Mouse (Mus musculus): ENCODE measurements around the gene Slc37a1.
"Not testable (repeated sequence)": the region's sequence is repeated elsewhere in the genome, so short reads cannot be mapped to it uniquely, and the experiment has no call there.

The Slc37a1 gene

DNA sequence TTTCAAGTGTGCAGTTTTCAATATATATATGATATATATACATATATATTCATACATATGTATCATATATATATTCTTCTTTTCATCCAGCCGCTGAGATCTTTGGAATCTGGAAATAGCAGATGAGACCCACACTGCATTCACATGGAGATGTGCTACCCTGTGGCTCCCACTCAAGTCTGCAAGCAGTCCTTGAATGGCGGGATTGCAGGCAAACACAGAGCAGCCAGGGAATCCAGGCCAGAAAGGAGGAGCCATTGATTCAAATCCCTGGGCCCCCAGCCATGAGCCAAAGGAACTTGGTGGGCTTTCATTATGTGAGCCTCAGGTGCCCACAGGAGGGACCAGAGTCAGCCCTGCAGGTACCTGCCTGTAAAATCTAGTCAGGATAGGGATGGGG is 66.7 kb downstream of the Slc37a1 start:
- DNase-seq (ENCODE audit: low read depth) = no peak

- DNase-seq (ENCODE audit: low read depth) = not testable (repeated sequence)
Observed at GRCm38 (mm10) chr17:31354684-31355083, 68.1 kb downstream of the Slc37a1 start.

GRCm38 (mm10) chr17:31355792-31356502 is 69.4 kb downstream of the Slc37a1 start:
- no peak for DNase-seq (ENCODE audit: low read depth)

- no peak for DNase-seq (ENCODE audit: low read depth)
Observed at GRCm38 (mm10) chr17:31360582-31360981, 74.0 kb downstream of the Slc37a1 start.

DNA sequence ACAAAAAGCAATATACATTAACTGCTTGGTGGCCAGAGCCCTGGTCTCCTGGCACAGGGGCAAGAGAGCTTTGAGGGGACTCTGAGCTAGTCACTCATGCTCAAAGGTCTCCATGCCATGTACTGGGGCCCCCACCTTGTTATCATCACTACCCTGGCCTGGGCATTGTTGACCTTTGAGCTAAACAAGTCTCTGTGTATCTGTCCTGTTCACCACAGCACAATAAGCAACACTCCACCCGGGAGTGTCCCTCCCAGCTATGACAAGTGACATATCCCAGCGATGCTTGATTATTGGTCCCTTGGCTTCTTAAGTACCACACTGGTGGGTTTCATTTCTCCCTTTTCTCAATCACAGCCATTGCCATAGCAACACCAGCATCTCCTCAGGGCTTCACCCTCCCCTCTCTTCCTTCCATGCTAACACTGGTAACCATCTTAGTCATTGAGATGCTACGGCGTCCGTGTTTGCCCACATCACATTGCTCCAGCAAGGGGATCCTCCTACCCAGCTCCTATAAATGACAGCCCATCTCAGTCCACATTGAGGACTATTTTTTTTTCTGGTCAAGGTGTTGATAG is 79.1 kb downstream of the Slc37a1 start:
- no peak for DNase-seq (ENCODE audit: low read depth)

- DNase-seq (ENCODE audit: low read depth) = no peak
Observed at GRCm38 (mm10) chr17:31370221-31370620, 83.6 kb downstream of the Slc37a1 start.

DNA sequence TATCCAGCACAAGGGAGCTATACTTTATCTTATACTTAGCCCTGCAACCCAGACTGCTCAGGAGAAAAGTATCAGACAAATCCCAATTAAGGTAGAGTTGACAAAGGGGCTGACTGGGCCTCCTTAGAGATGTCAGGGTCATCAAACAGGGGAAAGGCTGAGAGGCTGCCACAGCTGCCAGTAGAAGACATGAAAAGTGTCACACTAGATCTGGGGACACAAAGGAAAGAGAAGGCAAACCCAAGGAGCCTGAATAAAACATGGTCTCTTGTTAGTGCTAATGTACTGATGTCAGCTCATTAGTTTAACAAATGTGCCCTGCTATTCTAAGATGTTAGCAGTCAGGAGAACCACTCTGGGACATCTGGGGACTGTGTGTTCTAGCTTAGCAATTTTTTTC is 84.3 kb downstream of the Slc37a1 start:
- no peak for DNase-seq (ENCODE audit: low read depth)

- DNase-seq (ENCODE audit: low read depth) = peak; percentile 72
Observed at GRCm38 (mm10) chr17:31377961-31378360, 91.4 kb downstream of the Slc37a1 start.

- DNase-seq (ENCODE audit: low read depth) = no peak
Observed at GRCm38 (mm10) chr17:31378361-31378761, 91.8 kb downstream of the Slc37a1 start.

GRCm38 (mm10) chr17:31379086-31379485 is 92.5 kb downstream of the Slc37a1 start:
- DNase-seq (ENCODE audit: low read depth) = no peak

GRCm38 (mm10) chr17:31379863-31380262 is 93.3 kb downstream of the Slc37a1 start:
- no peak for DNase-seq (ENCODE audit: low read depth)

DNA sequence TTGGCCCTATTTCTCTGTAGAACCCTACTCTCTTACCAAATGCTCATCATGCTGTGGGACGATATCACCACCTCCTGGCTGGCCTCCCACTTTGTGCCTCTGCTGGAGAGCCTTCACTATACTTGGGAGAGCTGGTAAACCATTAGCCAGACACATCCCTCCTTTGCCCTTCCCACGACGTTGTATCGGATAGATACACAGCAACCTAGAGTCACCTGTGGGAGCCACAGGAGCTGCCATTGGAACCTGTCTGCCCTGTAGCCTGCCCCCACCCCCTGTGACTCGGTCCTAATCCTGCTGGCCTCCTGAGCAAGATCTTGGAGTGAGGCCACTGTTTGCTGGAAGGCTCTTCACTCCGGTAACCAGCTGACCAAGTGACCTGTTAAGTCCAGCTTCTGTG is 96.7 kb downstream of the Slc37a1 start:
- no peak for DNase-seq (ENCODE audit: low read depth)

DNA sequence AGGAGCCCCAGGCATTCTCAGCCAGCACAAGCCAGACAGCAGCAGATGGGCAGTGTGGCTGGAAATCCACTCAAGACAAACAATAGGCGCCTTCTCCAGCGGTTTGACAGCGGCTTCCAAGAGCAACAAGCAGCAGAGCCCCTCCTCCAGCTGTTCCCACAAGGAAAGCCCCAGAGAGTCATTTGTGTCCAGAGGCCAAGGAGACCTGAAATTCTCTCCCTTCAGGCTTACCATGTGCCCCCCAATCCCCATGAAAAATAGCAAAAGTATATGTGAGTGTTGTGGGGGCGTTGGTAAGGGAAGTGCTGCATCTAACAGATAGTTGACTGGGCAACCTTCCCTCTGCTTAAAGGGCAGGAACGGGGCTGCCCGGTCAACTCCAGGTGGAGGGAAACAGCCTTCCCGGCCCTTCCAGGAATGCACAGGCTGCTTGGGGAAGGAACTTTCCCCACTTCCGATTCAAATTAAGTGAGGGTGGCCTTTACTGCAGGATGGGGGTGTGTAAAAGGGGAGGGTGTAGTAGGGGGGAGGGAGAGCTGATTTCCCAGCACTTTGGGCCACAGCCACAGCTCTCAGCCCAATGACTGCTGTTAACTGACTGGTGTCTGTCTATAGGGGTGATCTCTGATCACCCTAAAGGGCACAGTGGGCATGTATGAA is 98.5 kb downstream of the Slc37a1 start:
- no peak for DNase-seq (ENCODE audit: low read depth)

- peak; percentile 53 for DNase-seq (ENCODE audit: low read depth)
Observed at GRCm38 (mm10) chr17:31385671-31386665, 99.4 kb downstream of the Slc37a1 start, which contains the start of gene Pde9a. Gene Pde9a, plus strand, starts transcription at chr17:31386210.

- DNase-seq (ENCODE audit: low read depth) = peak; percentile 16
Observed at GRCm38 (mm10) chr17:31386766-31387275, 100.2 kb downstream of the Slc37a1 start.

GRCm38 (mm10) chr17:31389432-31390050 is 102.9 kb downstream of the Slc37a1 start:
- no peak for DNase-seq (ENCODE audit: low read depth)

- DNase-seq (ENCODE audit: low read depth) = no peak
Observed at GRCm38 (mm10) chr17:31391462-31391861, 104.9 kb downstream of the Slc37a1 start.

DNA sequence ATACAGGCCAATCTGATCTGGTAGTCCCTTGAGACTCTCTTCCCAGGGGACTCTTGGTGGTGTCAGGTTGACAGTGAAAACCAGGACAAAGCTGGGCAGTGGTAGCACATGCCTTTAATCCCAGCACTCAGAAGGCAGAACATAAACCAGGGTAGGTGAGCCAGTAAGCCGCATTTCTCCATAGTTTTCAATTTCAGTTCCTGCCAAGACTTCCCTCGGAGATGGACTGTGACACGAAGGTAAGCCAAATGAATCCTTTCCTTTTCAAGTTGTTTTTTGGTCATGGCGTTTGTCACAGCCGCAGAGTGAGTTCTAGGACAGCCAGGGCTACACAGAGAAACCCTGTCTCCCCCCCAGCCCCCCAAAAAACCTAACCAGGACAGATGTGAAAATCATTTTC is 105.4 kb downstream of the Slc37a1 start:
- DNase-seq (ENCODE audit: low read depth) = no peak

DNA sequence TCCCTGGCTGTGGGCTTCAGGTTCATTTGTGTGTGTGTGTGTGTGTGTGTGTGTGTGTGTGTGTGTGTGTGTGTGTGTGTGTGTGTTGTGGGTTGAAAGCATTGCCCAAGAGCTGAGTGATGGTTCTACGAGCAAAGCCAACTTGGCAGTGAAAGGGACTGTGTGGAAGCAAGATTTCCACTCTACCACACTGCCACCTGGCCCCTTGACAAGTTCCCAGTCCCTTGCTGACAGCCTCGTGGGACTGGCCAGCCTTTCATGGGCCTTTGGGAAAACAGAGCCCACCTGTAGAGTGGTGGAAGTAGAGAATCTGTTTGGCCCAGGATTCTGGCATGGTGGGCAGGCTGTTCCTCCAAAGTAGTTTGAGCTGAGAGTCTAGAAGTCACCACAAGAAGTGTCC is 107.2 kb downstream of the Slc37a1 start:
- no peak for DNase-seq (ENCODE audit: low read depth)

- DNase-seq (ENCODE audit: low read depth) = no peak
Observed at GRCm38 (mm10) chr17:31400294-31400693, 113.7 kb downstream of the Slc37a1 start.

All from induced T-regulatory cell, adult 2 months (primary cell).